Mouse (Mus musculus) C2C12 (cell line): ENCODE data around the gene Ghr. TPM values are rescaled to one million over a fixed set of nuclear protein-coding genes. Genes with fewer than 3 reads are reported as not detected.

ENCODE experiments used
- H3K27me3 ChIP-seq: one replicate; pipeline ENCODE4 v1.6.1; 2011; ENCODE audit not compliant: control insufficient read depth, insufficient read depth, insufficient read length
- H3K36me3 ChIP-seq: one replicate; pipeline ENCODE4 v1.6.1; 2011; ENCODE audit not compliant: control insufficient read depth, insufficient read depth
- H3K4me3 ChIP-seq: one replicate; pipeline ENCODE4 v1.5.1; 2011; ENCODE audit warnings: mild to moderate bottlenecking, control low read depth; ENCODE audit not compliant: poor library complexity, insufficient read depth, severe bottlenecking
- H3K79me2 ChIP-seq: one replicate; pipeline ENCODE4 v1.6.1; 2011; ENCODE audit not compliant: control insufficient read depth, insufficient read depth
- H3K79me3 ChIP-seq: one replicate; pipeline ENCODE4 v1.6.1; 2011; ENCODE audit warnings: low read depth, control low read depth
- H3ac ChIP-seq: one replicate; pipeline ENCODE3; 2011; ENCODE audit warnings: low read depth; ENCODE audit not compliant: control insufficient read depth, insufficient read length
- CEBPB ChIP-seq: IDR thresholded peaks from one replicate; pipeline ENCODE4 v1.6.1; 2011; ENCODE audit warnings: low read depth, mild to moderate bottlenecking, control low read depth, moderate library complexity
- CTCF ChIP-seq: IDR thresholded peaks from one replicate; pipeline ENCODE4 v1.5.1; 2011; ENCODE audit not compliant: control insufficient read depth, insufficient read depth, insufficient read length
- FOSL1 ChIP-seq: IDR thresholded peaks from one replicate; pipeline ENCODE4 v1.8.0; 2011; ENCODE audit warnings: mild to moderate bottlenecking, low read length; ENCODE audit not compliant: poor library complexity, insufficient read depth, severe bottlenecking
- MAX ChIP-seq: IDR thresholded peaks from one replicate; pipeline ENCODE4 v1.6.1; 2011; ENCODE audit warnings: mild to moderate bottlenecking, control low read depth
- MYOD1 ChIP-seq: IDR thresholded peaks from one replicate; pipeline ENCODE4 v1.6.1; 2011; ENCODE audit warnings: low read depth; ENCODE audit not compliant: control insufficient read depth, insufficient read length
- MYOG ChIP-seq: IDR thresholded peaks from one replicate; pipeline ENCODE4 v1.6.1; 2011; ENCODE audit not compliant: control insufficient read depth, insufficient read length; ENCODE audit errors: extremely low read depth
- USF1 ChIP-seq: IDR thresholded peaks from one replicate; pipeline ENCODE4 v1.6.1; 2011; ENCODE audit warnings: low read depth, mild to moderate bottlenecking, control low read depth, moderate library complexity
- polyA plus RNA-seq: library from polyadenylated mRNA; unstranded; fragments of >200 nt; fragmentation: generic; extraction: Trizol; gene quantifications from one replicate; pipeline ENCODE4 v1.2.1, GENCODE M21; 2012; ENCODE audit warnings: missing spikeins

Gene Ghr
- polyA plus RNA-seq, 1 experiment: 10.6 TPM

DNA sequence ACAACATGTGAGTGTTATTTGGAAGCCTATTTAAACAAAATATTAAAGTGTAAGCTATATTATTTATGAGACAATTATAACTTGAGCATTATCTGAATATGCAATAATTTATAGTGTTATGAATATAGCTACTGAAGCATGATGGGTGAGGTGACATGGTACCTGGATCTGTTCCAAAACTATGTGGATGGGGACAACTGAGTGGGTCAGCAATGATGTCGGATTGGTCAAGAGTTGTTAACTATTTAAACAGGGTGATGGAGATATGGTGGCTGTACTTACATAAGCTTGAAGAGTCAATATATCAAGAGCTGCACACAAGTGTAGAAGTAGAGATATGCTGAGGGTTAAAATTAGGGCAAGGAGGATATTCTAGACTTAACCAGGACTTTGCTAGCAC is 70.9 kb downstream of the Ghr start:
- Histone ChIP-seq H3K4me3 (no peak overlapping the region), H3K79me3 (no peaks in the 10 kb centered on the region), H3K27me3 (no peaks in the 10 kb centered on the region), H3K36me3 (no peaks in the 10 kb centered on the region), H3ac (no peak overlapping the region), H3K79me2 (no peaks in the 10 kb centered on the region)
- TF ChIP-seq USF1 (no peak), MYOG (no peak), MAX (no peak)

DNA sequence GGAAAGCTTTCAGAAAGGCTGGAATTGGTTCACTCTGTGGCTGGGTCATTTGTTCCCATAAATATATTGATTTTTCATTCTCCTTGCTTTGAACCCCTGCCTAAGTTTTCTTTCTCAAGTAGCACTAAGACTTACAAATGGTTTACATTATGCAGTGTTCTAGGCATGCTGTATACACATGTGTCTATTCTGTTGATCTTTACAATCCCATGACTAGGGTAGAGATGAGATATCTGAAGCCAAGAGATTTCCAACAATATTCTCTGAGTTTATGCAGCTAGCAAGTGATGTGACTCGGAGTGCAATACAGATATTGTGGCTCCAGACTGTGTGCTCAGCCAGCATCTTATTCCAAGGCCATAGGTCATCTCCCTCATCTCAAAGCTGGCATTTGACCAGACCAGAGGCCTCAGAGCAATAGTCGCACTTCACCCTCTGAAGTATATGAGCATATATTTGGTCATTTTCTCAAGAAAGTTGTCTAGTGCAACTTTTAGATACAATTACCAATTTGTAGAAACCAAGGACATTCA is 71.6 kb downstream of the Ghr start:
- H3K36me3 ChIP-seq: no peaks in the 10 kb centered on the region
- H3K79me2 ChIP-seq: no peaks in the 10 kb centered on the region
- H3K79me3 ChIP-seq: no peaks in the 10 kb centered on the region
- no peaks in the 10 kb centered on the region for H3K27me3 ChIP-seq
- TF ChIP-seq CTCF (no peak), CEBPB (no peak), FOSL1 (no peak)
- H3K4me3 ChIP-seq: no peak overlapping the region
- no peak overlapping the region for H3ac ChIP-seq

DNA sequence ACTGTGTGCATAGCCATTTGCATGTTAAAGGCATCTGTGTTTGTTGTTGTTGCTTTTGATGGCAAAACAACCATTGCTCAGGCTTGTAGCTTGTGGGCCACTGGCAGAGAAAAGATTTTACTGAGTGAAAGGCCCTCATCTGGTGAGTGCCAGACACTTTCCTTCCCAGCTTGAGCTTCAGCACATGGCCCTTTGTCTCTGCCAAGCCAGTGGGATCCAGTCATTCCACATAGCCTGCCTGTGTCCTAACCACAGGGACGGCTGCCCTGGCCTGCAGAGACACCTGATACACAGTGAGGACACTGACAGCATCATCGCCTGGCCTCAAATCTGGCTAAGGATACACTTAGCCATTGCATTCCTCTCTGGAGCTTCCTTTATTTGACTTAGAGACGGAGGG is 74.2 kb downstream of the Ghr start:
- Histone ChIP-seq H3K4me3 (no peak overlapping the region), H3K79me2 (no peaks in the 10 kb centered on the region), H3K27me3 (no peaks in the 10 kb centered on the region), H3K79me3 (no peaks in the 10 kb centered on the region), H3K36me3 (no peaks in the 10 kb centered on the region), H3ac (no peak overlapping the region)
- TF ChIP-seq CTCF (no peak), USF1 (no peak), MAX (no peak), FOSL1 (no peak), CEBPB (no peak), MYOG (no peak), MYOD1 (no peak)

DNA sequence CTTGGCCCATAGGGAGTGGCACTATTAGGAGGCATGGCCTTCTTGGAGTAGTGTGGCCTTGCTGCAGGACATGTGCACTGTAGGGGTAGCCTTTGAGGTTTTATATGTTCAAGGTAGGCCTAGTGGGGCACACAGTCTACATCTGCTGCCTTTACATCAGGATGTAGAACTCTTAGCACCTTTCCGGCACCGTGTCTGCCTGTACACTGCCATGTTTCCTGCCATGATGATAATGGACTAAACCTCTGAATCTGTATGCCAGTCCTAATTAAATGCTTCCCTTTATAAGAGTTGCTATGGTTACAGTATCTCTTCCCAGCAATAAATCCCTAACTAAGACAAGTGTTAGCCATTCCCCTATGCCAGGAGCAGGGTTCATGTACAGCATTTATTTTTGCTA is 76.0 kb downstream of the Ghr start:
- no peaks in the 10 kb centered on the region for H3K27me3 ChIP-seq
- no peak overlapping the region for H3K4me3 ChIP-seq
- H3K79me2 ChIP-seq: no peaks in the 10 kb centered on the region
- no peak overlapping the region for H3ac ChIP-seq
- no peaks in the 10 kb centered on the region for H3K36me3 ChIP-seq
- no peak for TF ChIP-seq USF1
- TF ChIP-seq CEBPB: no peak
- TF ChIP-seq MYOG: no peak
- TF ChIP-seq CTCF: no peak
- no peak for TF ChIP-seq MYOD1
- TF ChIP-seq MAX: no peak
- no peak for TF ChIP-seq FOSL1
- no peaks in the 10 kb centered on the region for H3K79me3 ChIP-seq

DNA sequence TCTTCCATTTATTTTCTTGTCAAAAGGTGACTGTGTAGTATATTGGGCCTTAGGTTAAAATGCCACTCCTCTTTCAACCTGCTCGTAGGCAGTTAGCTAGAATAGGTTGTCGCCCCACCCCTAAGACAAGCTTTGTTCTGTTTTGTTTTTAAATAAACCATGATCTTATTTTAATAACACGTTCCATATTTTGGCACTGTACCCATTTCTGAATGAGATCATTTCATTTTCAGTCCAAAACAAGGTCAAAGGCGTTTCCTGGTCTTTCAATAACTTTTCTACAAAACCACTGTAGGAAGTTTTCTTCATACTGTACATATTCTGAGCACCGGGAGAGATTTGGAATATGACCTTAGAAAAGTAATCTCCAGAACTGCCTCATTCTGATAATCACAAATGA is 78.6 kb downstream of the Ghr start:
- H3K4me3 ChIP-seq: no peak overlapping the region
- no peaks in the 10 kb centered on the region for H3K79me2 ChIP-seq
- no peaks in the 10 kb centered on the region for H3K27me3 ChIP-seq
- TF ChIP-seq CTCF: no peak
- no peaks in the 10 kb centered on the region for H3K79me3 ChIP-seq
- no peak overlapping the region for H3ac ChIP-seq
- no peaks in the 10 kb centered on the region for H3K36me3 ChIP-seq

DNA sequence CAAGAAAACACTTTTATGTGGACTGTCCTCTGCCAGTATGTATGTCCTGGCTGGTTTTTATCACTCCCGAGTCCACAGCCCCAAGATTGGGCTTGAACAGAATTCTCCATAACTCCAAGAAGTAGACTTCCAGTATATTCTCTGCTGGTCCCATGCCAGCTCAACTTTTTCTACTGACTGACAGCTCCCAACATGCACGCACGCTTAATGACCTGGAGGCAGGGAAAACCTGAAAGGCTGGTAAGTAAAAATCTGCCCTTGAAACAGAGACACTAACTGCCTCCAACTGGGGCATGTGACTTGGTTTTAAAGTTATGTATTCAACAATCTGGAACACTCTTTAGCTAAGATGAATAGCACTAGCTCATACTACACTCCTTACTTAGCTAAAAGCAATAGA is 81.6 kb downstream of the Ghr start:
- Histone ChIP-seq H3K36me3 (no peaks in the 10 kb centered on the region), H3K4me3 (no peak overlapping the region), H3K79me2 (no peaks in the 10 kb centered on the region), H3K79me3 (no peaks in the 10 kb centered on the region), H3ac (no peak overlapping the region), H3K27me3 (no peaks in the 10 kb centered on the region)
- TF ChIP-seq MYOG (no peak), CTCF (no peak), MAX (no peak), USF1 (no peak), MYOD1 (no peak), FOSL1 (no peak), CEBPB (no peak)

DNA sequence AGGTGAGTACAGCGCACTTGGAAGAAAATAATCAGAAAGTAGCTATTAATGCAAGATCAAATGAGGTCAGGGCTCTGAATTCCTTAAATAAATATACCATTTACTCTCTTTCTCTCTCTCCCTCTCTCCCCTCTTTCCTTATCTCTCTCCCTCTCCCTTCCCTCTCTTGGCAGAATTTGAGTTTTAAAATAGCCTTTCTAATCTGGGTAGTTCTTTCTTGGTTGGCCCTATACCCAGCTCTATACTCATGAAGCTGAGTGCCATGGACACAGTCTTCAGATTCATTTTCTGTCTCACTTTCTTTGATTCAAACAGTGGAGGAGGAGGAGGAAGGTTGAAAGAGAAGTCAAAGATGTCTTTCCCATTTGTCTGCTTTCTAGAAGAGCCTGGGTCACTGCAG is 84.3 kb downstream of the Ghr start:
- Histone ChIP-seq H3K79me3 (no peaks in the 10 kb centered on the region), H3K36me3 (no peaks in the 10 kb centered on the region), H3K27me3 (no peaks in the 10 kb centered on the region), H3K4me3 (no peak overlapping the region), H3ac (no peak overlapping the region), H3K79me2 (no peaks in the 10 kb centered on the region)
- TF ChIP-seq USF1 (no peak), CEBPB (no peak), FOSL1 (no peak), MAX (no peak), MYOD1 (no peak), CTCF (no peak), MYOG (no peak)
